Mouse (Mus musculus) myocyte (in vitro differentiated cells): Measurements from ENCODE around the gene Plcb3. TPM values are rescaled to one million over a fixed set of nuclear protein-coding genes. Genes with fewer than 3 reads are reported as not detected.

Experiments used
- H3K27me3 ChIP-seq: one replicate; pipeline ENCODE4 v1.6.1; 2011; ENCODE audit not compliant: control insufficient read depth, insufficient read depth, insufficient read length
- H3K36me3 ChIP-seq: one replicate; pipeline ENCODE4 v1.6.1; 2011; ENCODE audit not compliant: control insufficient read depth, insufficient read depth
- H3K4me2 ChIP-seq: one replicate; pipeline ENCODE4 v1.6.1; 2011; ENCODE audit warnings: low read depth, control low read depth
- H3K4me3 ChIP-seq: one replicate; pipeline ENCODE4 v1.5.1; 2011; ENCODE audit warnings: mild to moderate bottlenecking, control low read depth, moderate library complexity
- H3K79me2 ChIP-seq: one replicate; pipeline ENCODE4 v1.6.1; 2011; ENCODE audit not compliant: control insufficient read depth, insufficient read depth
- H3ac ChIP-seq: one replicate; pipeline ENCODE4 v1.6.1; 2011; ENCODE audit not compliant: control insufficient read depth, insufficient read length
- CEBPB ChIP-seq: IDR thresholded peaks from 2 replicates; pipeline ENCODE4 v1.6.1; 2011; ENCODE audit warnings: mild to moderate bottlenecking, moderate library complexity; ENCODE audit not compliant: poor library complexity, insufficient read depth, severe bottlenecking
- E2F4 ChIP-seq: IDR thresholded peaks from one replicate; pipeline ENCODE4 v1.6.1; 2011; ENCODE audit warnings: mild to moderate bottlenecking, control low read depth, moderate library complexity; ENCODE audit not compliant: insufficient read depth
- MAX ChIP-seq: IDR thresholded peaks from one replicate; pipeline ENCODE4 v1.6.1; 2011; ENCODE audit warnings: low read depth, mild to moderate bottlenecking, control low read depth
- MYOD1 ChIP-seq, 3 experiments: IDR thresholded peaks; one replicate each; pipeline ENCODE4 v1.6.1; 2011; ENCODE audit warnings: control low read depth in 2 of 3, low read depth in 2 of 3, mild to moderate bottlenecking in 2 of 3, moderate library complexity in 1 of 3; ENCODE audit not compliant: insufficient read length in 2 of 3, control insufficient read depth in 1 of 3
- MYOG ChIP-seq, 3 experiments: IDR thresholded peaks; one replicate each; pipeline ENCODE4 v1.6.1; 2011; ENCODE audit warnings: control low read depth in 2 of 3, low read depth in 2 of 3, mild to moderate bottlenecking in 2 of 3; ENCODE audit not compliant: insufficient read length in 2 of 3, control insufficient read depth in 1 of 3, insufficient read depth in 1 of 3
- POLR2A ChIP-seq: IDR thresholded peaks from one replicate; pipeline ENCODE4 v1.6.1; 2011; ENCODE audit warnings: low read depth, mild to moderate bottlenecking, control low read depth, moderate library complexity; ENCODE audit not compliant: insufficient read length
- POLR2AphosphoS2 ChIP-seq: IDR thresholded peaks from one replicate; pipeline ENCODE4 v1.6.1; 2011; ENCODE audit warnings: low read depth, control low read depth; ENCODE audit not compliant: insufficient read length
- REST ChIP-seq: IDR thresholded peaks from one replicate; pipeline ENCODE4 v1.6.1; 2011; ENCODE audit warnings: mild to moderate bottlenecking, control low read depth, moderate library complexity; ENCODE audit not compliant: insufficient read depth, insufficient read length
- SRF ChIP-seq: IDR thresholded peaks from one replicate; pipeline ENCODE4 v1.6.1; 2011; ENCODE audit warnings: low read depth; ENCODE audit not compliant: control insufficient read depth, insufficient read length
- TCF12 ChIP-seq: IDR thresholded peaks from one replicate; pipeline ENCODE4 v1.6.1; 2011; ENCODE audit warnings: mild to moderate bottlenecking, control low read depth; ENCODE audit not compliant: poor library complexity, insufficient read depth, severe bottlenecking
- TCF3 ChIP-seq: IDR thresholded peaks from one replicate; pipeline ENCODE4 v1.6.1; 2011; ENCODE audit warnings: low read depth, control low read depth; ENCODE audit not compliant: insufficient read length
- USF1 ChIP-seq: IDR thresholded peaks from one replicate; pipeline ENCODE4 v1.6.1; 2011; ENCODE audit warnings: low read depth, mild to moderate bottlenecking, control low read depth, moderate library complexity
- polyA plus RNA-seq: library from polyadenylated mRNA; unstranded; fragments of >200 nt; fragmentation: generic; extraction: Trizol; gene quantifications from one replicate; pipeline ENCODE4 v1.2.1, GENCODE M21; 2012; ENCODE audit warnings: missing spikeins

Gene Plcb3
- polyA plus RNA-seq, 1 experiment, result 34.3 TPM

DNA sequence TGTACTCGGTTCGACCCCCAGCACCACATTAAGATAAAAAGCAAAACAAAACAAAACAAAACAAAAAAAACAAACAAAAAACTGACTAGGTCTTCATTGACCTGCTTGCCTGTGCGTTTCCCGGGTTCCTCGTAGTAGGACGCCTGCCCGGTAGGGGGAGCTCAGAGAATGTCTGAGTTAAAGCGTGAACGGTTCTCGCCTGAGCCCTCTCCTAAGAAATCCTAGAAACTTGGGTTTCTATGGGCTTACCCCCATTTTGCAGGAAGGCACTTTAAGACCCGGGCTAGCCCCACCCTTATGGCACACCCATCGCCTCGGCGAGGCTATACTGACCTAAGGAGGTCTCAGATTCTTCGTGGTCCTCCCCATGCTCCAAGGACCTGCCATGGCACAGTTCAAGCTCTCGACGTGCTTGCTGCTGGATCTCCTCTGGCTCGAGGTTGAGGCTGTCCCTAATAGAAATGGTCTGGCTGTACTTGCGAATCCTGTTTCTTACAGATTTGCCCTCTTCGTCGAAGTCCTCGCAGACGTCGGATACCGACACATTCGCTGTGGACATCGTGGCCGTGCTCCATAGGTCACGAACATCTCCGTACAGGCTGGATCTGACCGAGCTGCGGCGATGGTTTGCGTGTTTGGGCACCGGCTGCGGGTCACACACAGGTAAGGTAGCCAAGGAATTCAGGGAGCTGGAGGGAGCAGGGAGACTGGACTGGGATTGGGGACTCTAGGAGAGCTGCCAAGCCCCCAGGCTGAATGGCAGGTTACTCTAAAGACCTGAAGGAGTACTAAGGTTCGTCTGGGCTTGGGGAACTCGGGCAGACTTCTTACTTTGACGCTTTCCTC lies 51.6 kb downstream of the Plcb3 start:
- H3ac ChIP-seq, result no peak overlapping the region
- peaks cover 12% of the 10 kb centered on the region for H3K79me2 ChIP-seq
- peak overlapping the region; percentile 63 for H3K4me2 ChIP-seq
- H3K36me3 ChIP-seq, result no peaks in the 10 kb centered on the region
- H3K27me3 ChIP-seq, result no peaks in the 10 kb centered on the region
- no peak overlapping the region for H3K4me3 ChIP-seq
- TF ChIP-seq SRF (no peak), MAX (no peak), TCF3 (no peak), E2F4 (no peak), MYOD1 (IDR thresholded peaks at IDR 0.05; ENCODE audit: control insufficient read depth in 1 of 3, insufficient read length in 2 of 3, low read depth in 2 of 3) (no peak), POLR2A (no peak), USF1 (no peak)

DNA sequence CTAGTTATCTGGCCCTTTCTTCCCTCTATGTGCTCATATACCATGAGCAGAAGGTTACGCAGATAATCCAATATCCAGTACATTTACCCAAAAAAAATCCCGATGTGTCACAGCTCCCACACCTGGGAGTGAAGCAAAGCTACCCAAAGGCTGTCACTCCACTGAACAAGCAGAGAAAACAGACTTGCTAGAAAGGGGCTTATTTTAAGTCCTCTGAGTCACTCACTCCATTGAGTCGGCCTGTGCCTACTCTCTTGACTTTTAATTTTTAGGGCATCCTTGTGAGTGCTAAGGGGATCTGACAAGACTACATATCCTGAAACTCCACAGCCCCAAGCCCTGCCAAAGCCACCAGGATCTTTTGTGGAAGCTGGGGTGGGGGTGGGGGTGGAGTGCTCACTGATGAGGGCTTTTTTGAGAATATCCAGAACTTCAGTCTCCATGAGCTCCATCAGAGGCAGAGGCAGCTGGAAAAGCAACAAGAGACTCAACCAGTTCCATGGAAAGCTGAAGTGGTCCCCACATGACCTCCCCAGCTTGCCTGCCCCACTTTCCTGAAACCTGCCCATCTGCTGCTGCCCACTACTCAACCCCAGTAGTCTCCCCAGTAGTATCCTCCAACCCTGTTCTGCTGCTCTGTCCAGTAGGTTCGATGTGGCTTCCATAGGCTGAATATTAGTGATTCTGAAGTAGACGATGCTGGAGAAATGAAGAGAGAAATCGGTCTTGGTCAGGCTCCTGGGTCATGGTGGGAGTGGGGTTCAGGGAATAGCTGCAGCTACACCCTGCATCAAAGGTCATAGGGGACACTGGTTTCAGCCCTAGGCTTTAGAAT lies 53.2 kb downstream of the Plcb3 start:
- Histone ChIP-seq H3K36me3 (no peaks in the 10 kb centered on the region), H3ac (no peak overlapping the region), H3K4me3 (peak overlapping the region; percentile 56), H3K4me2 (peak overlapping the region; percentile 97), H3K27me3 (no peaks in the 10 kb centered on the region), H3K79me2 (peaks cover 23% of the 10 kb centered on the region)
- no peak for TF ChIP-seq CEBPB
- TF ChIP-seq MAX, result no peak
- TF ChIP-seq SRF, result no peak
- TF ChIP-seq POLR2AphosphoS2, result no peak
- no peak for TF ChIP-seq USF1
- no peak for TF ChIP-seq TCF3
- no peak for TF ChIP-seq REST
- no peak for TF ChIP-seq MYOD1 (IDR thresholded peaks at IDR 0.05; ENCODE audit: control insufficient read depth in 1 of 3, insufficient read length in 2 of 3, low read depth in 2 of 3)
- no peak for TF ChIP-seq POLR2A
- TF ChIP-seq MYOG (IDR thresholded peaks at IDR 0.05; ENCODE audit: control insufficient read depth in 1 of 3, insufficient read depth in 1 of 3, insufficient read length in 2 of 3, low read depth in 2 of 3), result no peak
- no peak for TF ChIP-seq TCF12
- TF ChIP-seq E2F4, result no peak

DNA sequence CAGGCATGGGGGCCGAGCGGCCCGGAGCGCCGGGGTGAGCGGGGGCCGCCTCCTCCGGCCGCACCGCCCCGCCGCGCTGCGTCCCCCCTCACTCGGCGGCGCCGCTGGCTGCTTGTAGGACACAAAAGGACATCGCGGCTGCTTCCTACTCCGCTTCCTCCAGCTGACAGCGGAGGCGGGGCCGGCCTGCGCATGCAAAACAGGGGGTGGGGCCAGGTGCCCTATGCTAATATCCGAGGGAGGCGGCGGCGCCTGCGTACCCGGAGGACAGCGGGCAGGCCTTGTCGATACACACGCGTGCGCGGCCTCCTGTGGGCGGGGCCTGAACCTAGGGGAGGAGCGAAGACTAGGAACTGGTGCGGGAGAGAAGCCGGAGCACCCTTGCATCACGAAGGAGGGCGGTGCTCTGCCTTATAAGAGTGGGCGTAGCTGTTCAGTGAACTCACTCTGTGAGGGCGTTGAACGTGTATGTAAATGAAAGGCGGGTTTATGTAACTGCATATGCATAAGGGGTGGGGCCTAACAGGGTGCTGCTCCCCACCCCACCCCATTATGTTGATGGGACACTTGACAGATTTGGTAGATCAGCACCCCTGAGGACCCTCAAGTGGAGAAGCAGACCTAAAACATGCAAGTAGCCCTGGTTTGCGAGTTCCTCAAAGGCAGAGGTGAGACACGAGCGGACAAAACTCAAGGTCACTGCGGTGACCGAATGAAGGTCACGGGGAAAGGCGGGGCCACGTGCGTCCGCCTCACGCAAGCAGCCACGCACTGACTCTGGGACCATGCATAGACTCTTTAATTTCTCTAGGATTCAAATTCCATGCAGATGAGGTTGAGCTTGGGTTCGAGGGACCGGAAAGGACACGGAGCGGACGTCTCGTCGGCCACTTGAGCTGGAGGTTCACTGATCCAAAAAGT lies 54.4 kb downstream of the Plcb3 start, which contains the start of gene Esrra:
Esrra (minus strand) TSS at position 167 of the 921 bp plus-strand sequence.
- Histone ChIP-seq H3K79me2 (peaks cover 23% of the 10 kb centered on the region), H3K27me3 (no peaks in the 10 kb centered on the region), H3K36me3 (no peaks in the 10 kb centered on the region), H3K4me3 (peak within 1 kb of the TSS; percentile 56), H3ac (peak within 1 kb of the TSS; percentile 78), H3K4me2 (peak within 1 kb of the TSS; percentile 97)
- peak; percentile 58 for TF ChIP-seq USF1
- peak in 2 of 3 experiments; percentile 14 to 63 for TF ChIP-seq MYOD1 (IDR thresholded peaks at IDR 0.05; ENCODE audit: control insufficient read depth in 1 of 3, insufficient read length in 2 of 3, low read depth in 2 of 3)
- peak; percentile 80 for TF ChIP-seq POLR2AphosphoS2
- no peak for TF ChIP-seq E2F4
- no peak for TF ChIP-seq REST
- peak; percentile 81 for TF ChIP-seq POLR2A
- TF ChIP-seq MYOG (IDR thresholded peaks at IDR 0.05; ENCODE audit: control insufficient read depth in 1 of 3, insufficient read depth in 1 of 3, insufficient read length in 2 of 3, low read depth in 2 of 3), result peak in 1 of 3 experiments; percentile 35
- peak; percentile 23 for TF ChIP-seq SRF
- TF ChIP-seq TCF12, result no peak
- no peak for TF ChIP-seq MAX
- no peak for TF ChIP-seq TCF3
- TF ChIP-seq CEBPB, result 0 out of 2 replicates have a peak, but pooled peaks have one; percentile 27
